Comparison of ENCODE assay signal across 7 mouse cellular contexts in genomic region chr15:6622512-6622911, GRCm38 (mm10).
DNase-seq lines count a peak whose midpoint lies in the region; ATAC-seq lines count a peak whose summit lies in the region.

No protein-coding gene starts in this region.

- H3K27me3 ChIP-seq in forebrain, embryonic 12.5 days, result no peaks in the 10 kb centered on the region
- peaks cover 6% of the 10 kb centered on the region; the same call in 1 of the 2 replicates for H3K27me3 ChIP-seq in midbrain, embryonic 12.5 days

- WGBS in forebrain, embryonic 12.5 days, result 4% methylated on average over 5 of the region's 5 CpGs
- 9% methylated on average over 5 of the region's 5 CpGs for WGBS in midbrain, embryonic 12.5 days

- H3K27ac ChIP-seq in forebrain, embryonic 12.5 days, result no peak overlapping the region
- H3K27ac ChIP-seq in midbrain, embryonic 12.5 days (replicated peaks), result no peak overlapping the region

- H3K4me2 ChIP-seq in forebrain, embryonic 12.5 days, result no peak overlapping the region
- no peak overlapping the region for H3K4me2 ChIP-seq in midbrain, embryonic 12.5 days (replicated peaks)

- DNase-seq in Muller cell, postnatal 12 days (ENCODE audit: inconsistent ontology term), result peak; percentile 57
- DNase-seq in c-Kit-negative CD71-positive TER-119-positive erythroid progenitor cells, embryonic 14.5 days (ENCODE audit: low read depth, low spot score), result peak; percentile 73
- DNase-seq in hindlimb bud, embryonic 11.5 days (ENCODE audit: extremely low spot score, low read depth, low spot score), result peak; percentile 71
- DNase-seq in left cerebral cortex, postnatal 10 days (ENCODE audit: extremely low spot score in 1 of 2, low spot score in 2 of 2), result peak; percentile 45 to 86
- DNase-seq in spleen, postnatal 14 days (ENCODE audit: low spot score in 2 of 2), result peak; percentile 52 to 68

- peak; percentile 37; the same call in 1 of the 2 replicates for ATAC-seq in forebrain, embryonic 12.5 days (ENCODE audit: low FRiP score)
- ATAC-seq in midbrain, embryonic 12.5 days (ENCODE audit: low FRiP score, low read depth), result peak; percentile 31; the same call in 1 of the 2 replicates

- H3K36me3 ChIP-seq in forebrain, embryonic 12.5 days (replicated peaks), result no peaks in the 10 kb centered on the region
- no peaks in the 10 kb centered on the region for H3K36me3 ChIP-seq in midbrain, embryonic 12.5 days

- H3K9ac ChIP-seq in forebrain, embryonic 12.5 days, result no peak overlapping the region
- no peak overlapping the region for H3K9ac ChIP-seq in midbrain, embryonic 12.5 days (replicated peaks)

- peaks cover 10% of the 10 kb centered on the region for H3K4me1 ChIP-seq in forebrain, embryonic 12.5 days
- H3K4me1 ChIP-seq in midbrain, embryonic 12.5 days, result peaks cover 10% of the 10 kb centered on the region; the same call in 1 of the 2 replicates

- intact Hi-C loops in left cerebral cortex, postnatal 10 days (cut with DNase I), result no loop called here

- no peak overlapping the region for H3K4me3 ChIP-seq in forebrain, embryonic 12.5 days (replicated peaks)
- no peak overlapping the region for H3K4me3 ChIP-seq in midbrain, embryonic 12.5 days

- H3K9me3 ChIP-seq in forebrain, embryonic 12.5 days, result no peaks in the 10 kb centered on the region
- H3K9me3 ChIP-seq in midbrain, embryonic 12.5 days, result no peaks in the 10 kb centered on the region
